Mouse (Mus musculus): Measurements from ENCODE around the gene Slc35e1. TPM values are rescaled to one million over a fixed set of nuclear protein-coding genes. Genes with fewer than 3 reads are reported as not detected.
A peak's percentile ranks its signal among the peaks of the same experiment; 100 is the strongest.

The Slc35e1 gene
- total and polyA plus RNA-seq, 3 experiments: 30.4 to 31.7 TPM; not detected in 1

DNA sequence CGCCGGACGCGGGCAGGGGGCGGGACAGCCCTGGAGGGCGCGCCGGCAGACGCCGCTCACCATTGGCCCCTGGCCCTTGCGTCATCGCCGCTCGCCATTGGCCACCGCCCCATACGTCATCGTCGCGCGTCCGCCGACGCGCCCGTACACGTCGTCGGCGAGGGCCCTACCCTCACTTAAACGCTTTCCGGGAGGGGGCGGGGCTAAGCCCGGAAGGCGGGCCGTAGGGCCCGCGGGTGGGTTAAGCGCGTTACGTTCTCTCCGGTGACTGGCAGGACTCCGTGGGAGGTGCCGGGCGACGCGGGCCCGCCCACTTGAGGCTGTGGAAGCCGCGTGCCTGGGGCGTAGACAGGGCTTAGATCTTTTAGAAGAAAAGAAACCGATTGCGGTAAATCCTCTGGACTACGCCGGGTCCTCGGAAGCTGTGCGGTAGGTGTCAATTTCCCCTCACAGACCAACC is 238 bp upstream of the Slc35e1 start:
- H3K9ac ChIP-seq (ENCODE audit: control insufficient read depth, low read depth, low read length, poor library complexity, severe bottlenecking): peak overlapping the region; percentile 68
- H3K9me3 ChIP-seq (replicated peaks; ENCODE audit: insufficient read depth, low read length): no peaks in the 10 kb centered on the region
- H3K27me3 ChIP-seq (ENCODE audit: control insufficient read depth in 1 of 2, insufficient read depth in 2 of 2, low read length in 2 of 2): no peaks in the 10 kb centered on the region
- DNase-seq (ENCODE audit: low read depth, low spot score): peak; percentile 99
- peaks cover 0 to 12% of the 10 kb centered on the region in 2 experiments; a peak in 1 of 4 replicates for H3K4me1 ChIP-seq (ENCODE audit: control insufficient read depth in 1 of 2, insufficient read depth in 2 of 2, low read length in 2 of 2)
- peaks cover 3 to 7% of the 10 kb centered on the region in 2 experiments; a peak in 3 of 4 replicates for H3K36me3 ChIP-seq (ENCODE audit: control insufficient read depth in 1 of 2, insufficient read depth in 2 of 2, low read length in 2 of 2)
- H3K27ac ChIP-seq (ENCODE audit: control insufficient read depth, low read depth, low read length): peak overlapping the region; percentile 72
- H3K4me3 ChIP-seq (ENCODE audit: control insufficient read depth in 1 of 2, insufficient read depth in 1 of 2, low read depth in 2 of 2, low read length in 2 of 2): peak overlapping the region; percentile 70 to 71
- peaks cover 20% of the 10 kb centered on the region for H3K79me2 ChIP-seq (ENCODE audit: control insufficient read depth, insufficient read depth, low read length, poor library complexity)
- TF ChIP-seq TBP (IDR thresholded peaks at IDR 0.05; ENCODE audit: low read depth, low read length) (no peak), MYB (IDR thresholded peaks at IDR 0.05; ENCODE audit: low read depth, low read length) (no peak), UBTF (IDR thresholded peaks at IDR 0.05; ENCODE audit: borderline replicate concordance, insufficient read depth, low read depth, low read length) (no peak), MAX (IDR thresholded peaks at IDR 0.05; ENCODE audit: low read length) (peak; percentile 77), TCF12 (IDR thresholded peaks at IDR 0.05; ENCODE audit: low read depth, low read length) (no peak), POLR2AphosphoS5 (IDR thresholded peaks at IDR 0.05; ENCODE audit: borderline replicate concordance, low read depth, low read length) (no peak), BHLHE40 (IDR thresholded peaks at IDR 0.05; ENCODE audit: borderline replicate concordance, low read depth, low read length) (no peak), MAZ (IDR thresholded peaks at IDR 0.05; ENCODE audit: low read depth, low read length) (peak; percentile 44; the same call in 1 of the 2 replicates), MXI1 (IDR thresholded peaks at IDR 0.05; ENCODE audit: low read depth, low read length) (peak; percentile 90), CTCF (IDR thresholded peaks at IDR 0.05 in 2 of 3, conservative IDR thresholded peaks at IDR 0.05 in 1 of 3; ENCODE audit: control insufficient read depth in 1 of 3, insufficient read depth in 1 of 3, low read depth in 2 of 3, low read length in 3 of 3, poor library complexity in 1 of 3, severe bottlenecking in 1 of 3) (no peak), POLR2A (IDR thresholded peaks at IDR 0.05; ENCODE audit: control insufficient read depth in 1 of 2, insufficient read depth in 1 of 2, low read depth in 1 of 2, low read length in 2 of 2, poor library complexity in 1 of 2) (peak in 1 of 2 experiments; percentile 75; a peak in 2 of 4 replicates), EP300 (IDR thresholded peaks at IDR 0.05; ENCODE audit: low read depth in 1 of 2, low read length in 2 of 2) (no peak), ETS1 (IDR thresholded peaks at IDR 0.05; ENCODE audit: low read depth, low read length) (peak; percentile 79; the same call in 1 of the 2 replicates), MAFK (IDR thresholded peaks at IDR 0.05; ENCODE audit: borderline replicate concordance, low read depth, low read length) (no peak), MYC (IDR thresholded peaks at IDR 0.05; ENCODE audit: low read depth, low read length) (0 out of 2 replicates have a peak, but pooled peaks have one; percentile 39), RCOR1 (IDR thresholded peaks at IDR 0.05; ENCODE audit: low read depth, low read length) (no peak), E2F4 (IDR thresholded peaks at IDR 0.05; ENCODE audit: borderline replicate concordance, low read depth, low read length) (peak; percentile 48; the same call in 1 of the 2 replicates), NELFE (IDR thresholded peaks at IDR 0.05; ENCODE audit: low read depth, low read length) (peak; percentile 66), USF2 (IDR thresholded peaks at IDR 0.05; ENCODE audit: borderline replicate concordance in 1 of 2, insufficient read depth in 1 of 2, low read depth in 1 of 2, low read length in 2 of 2) (no peak), ZMIZ1 (IDR thresholded peaks at IDR 0.05; ENCODE audit: low read depth, low read length) (no peak; the same call in 1 of the 2 replicates), GATA1 (IDR thresholded peaks at IDR 0.05; ENCODE audit: low read depth, low read length) (no peak), HCFC1 (IDR thresholded peaks at IDR 0.05; ENCODE audit: low read depth, low read length) (peak; percentile 96), ELF1 (IDR thresholded peaks at IDR 0.05; ENCODE audit: low read depth, low read length) (peak; percentile 90), TAL1 (IDR thresholded peaks at IDR 0.05; ENCODE audit: low read length) (no peak), CHD1 (IDR thresholded peaks at IDR 0.05; ENCODE audit: low read depth, low read length) (no peak), ZC3H11A (IDR thresholded peaks at IDR 0.05; ENCODE audit: low read depth, low read length) (no peak; the same call in 1 of the 2 replicates), CHD2 (IDR thresholded peaks at IDR 0.05; ENCODE audit: low read length) (no peak), ZNF384 (IDR thresholded peaks at IDR 0.05; ENCODE audit: low read depth, low read length) (no peak), GABPA (IDR thresholded peaks at IDR 0.05; ENCODE audit: low read depth, low read length) (no peak), USF1 (IDR thresholded peaks at IDR 0.05; ENCODE audit: low read depth, low read length) (no peak), NRF1 (IDR thresholded peaks at IDR 0.05; ENCODE audit: insufficient read depth, low read depth, low read length, poor library complexity, severe bottlenecking) (0 out of 2 replicates have a peak, but pooled peaks have one; percentile 38), KAT2A (conservative IDR thresholded peaks at IDR 0.05; ENCODE audit: low read depth, low read length) (no peak; the same call in 1 of the 2 replicates), ZKSCAN1 (IDR thresholded peaks at IDR 0.05; ENCODE audit: low read depth, low read length) (no peak), MEF2A (IDR thresholded peaks at IDR 0.05; ENCODE audit: extremely low read depth, insufficient replicate concordance, low read depth, low read length, poor library complexity, severe bottlenecking) (no peak), RAD21 (IDR thresholded peaks at IDR 0.05; ENCODE audit: low read depth, low read length) (no peak), SIN3A (IDR thresholded peaks at IDR 0.05; ENCODE audit: low read length) (peak; percentile 97), POLR2AphosphoS2 (IDR thresholded peaks at IDR 0.05; ENCODE audit: low read length) (peak; percentile 83)

Measured in MEL (cell line).